Mouse (Mus musculus) CH12F3 (cell line): Measurements from ENCODE around the gene AA467197.

ENCODE experiments used
- in situ Hi-C: fragments of 300-500 bp; cut with MboI; formaldehyde crosslinking; loops from 2 replicates; pipeline ENCODE4 v1.14.3; 2020; ENCODE audit warnings: low sequenced_read_pairs

Gene AA467197

DNA sequence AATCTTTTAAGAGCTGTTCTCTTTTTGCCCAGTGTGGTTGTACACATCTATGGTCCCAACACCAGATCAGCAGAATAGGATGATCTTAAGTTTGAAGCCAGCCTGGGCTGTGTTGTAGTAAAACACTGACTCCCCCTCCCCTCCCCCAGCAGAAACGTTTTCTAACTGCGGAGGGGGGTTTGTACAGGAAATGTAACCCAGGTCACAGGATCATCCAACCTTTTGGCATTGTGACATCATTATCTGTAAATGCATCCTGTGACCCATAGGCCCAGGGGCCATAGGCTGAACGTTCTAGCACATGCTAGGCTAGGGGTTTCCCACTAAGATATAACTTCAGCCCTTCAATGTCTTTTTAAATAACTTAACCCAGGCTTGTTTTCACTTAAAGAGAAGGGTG is at the start of gene AA467197:
Gene AA467197 (plus strand): TSS at position 301 of the 400 bp plus-strand sequence.
- in situ Hi-C loops = no loop called here

DNA sequence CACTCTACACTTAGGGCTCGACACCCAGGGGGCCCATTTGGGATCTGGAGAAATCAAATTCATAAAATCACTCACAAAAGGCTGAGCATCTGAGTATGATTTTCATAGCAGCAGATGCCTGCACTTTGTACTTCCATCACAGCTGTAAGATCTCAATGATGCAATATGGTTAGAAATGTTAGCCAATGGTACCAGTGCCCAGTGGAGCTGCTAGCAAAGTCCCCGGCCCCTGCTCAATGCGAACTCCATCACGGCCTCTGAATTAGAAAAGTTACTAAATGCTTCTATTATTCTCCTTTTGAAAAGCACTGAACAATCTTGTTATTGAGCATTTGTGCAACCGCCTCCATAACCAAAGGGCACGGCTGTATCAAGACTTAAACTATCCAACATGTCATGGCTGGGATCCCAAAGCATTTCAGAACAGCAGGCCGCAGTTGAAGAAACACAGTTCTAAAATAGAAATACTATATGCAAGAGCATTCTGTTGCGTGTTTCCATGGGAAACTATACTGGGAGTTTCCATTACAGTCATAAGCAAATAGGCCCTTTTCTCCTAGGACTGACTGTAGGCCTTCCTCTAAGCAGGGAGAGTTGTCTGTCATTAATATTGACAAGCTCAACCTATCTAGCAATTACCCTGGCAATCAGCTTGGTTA is 48.8 kb upstream of the AA467197 start:
- in situ Hi-C loops = no loop called here

DNA sequence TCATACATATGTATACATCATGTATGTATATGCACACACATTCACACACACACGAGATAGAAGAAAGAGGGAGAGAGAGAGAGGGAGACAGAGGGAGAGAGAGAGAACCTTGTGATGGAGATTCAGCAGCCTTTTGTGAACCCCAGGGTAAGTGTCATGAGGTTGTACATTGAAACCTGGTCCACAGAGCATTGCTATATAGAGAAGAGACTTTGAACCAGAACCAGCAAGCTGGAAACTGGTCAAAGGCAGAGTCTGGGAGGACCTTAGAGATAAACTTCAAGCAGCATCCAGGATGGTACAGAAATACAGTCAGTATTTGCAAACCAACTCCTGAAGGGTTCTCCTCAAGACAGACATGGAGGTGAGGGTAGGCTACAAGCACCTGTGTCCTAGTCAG is 46.4 kb upstream of the AA467197 start:
- in situ Hi-C loops = no loop called here

DNA sequence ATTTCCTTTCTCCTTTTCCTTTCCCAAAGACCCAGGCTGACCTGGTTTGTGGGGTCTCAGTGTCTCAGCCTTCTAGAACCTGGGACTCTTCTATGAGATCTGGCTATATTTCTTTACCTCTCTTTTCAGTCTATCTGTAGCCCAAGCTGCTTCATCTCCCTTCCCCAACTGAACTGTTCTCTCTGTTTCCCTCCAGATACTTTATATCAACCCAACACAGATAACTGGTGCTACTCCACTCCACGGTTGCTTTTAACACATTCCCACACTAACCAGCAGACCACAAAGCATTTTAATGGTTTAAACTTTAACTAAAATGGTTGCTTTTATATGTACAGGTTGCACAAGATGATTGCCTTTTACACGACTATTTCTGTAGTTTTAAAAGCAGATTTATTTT is 45.6 kb upstream of the AA467197 start:
- in situ Hi-C loops = no loop called here

DNA sequence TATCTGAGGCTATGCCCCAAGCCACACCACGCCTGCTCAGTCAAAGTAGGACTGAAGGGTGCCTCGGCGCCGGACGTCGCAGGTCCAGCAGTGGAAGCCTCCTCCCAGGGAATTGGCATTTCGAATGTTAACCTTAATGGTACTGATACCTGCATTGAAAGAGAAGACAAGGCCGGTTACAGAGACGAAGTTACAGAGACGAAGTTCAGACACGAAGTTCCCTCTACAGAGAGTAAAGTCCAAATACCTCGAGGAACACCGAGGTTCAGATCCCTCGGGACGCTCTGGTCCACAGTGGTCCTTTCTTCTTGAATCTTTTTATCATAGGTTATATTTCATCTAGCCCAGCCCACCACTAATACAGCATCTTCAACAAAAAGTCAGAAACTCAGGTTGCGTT is 41.3 kb upstream of the AA467197 start:
- in situ Hi-C loops = no loop called here

DNA sequence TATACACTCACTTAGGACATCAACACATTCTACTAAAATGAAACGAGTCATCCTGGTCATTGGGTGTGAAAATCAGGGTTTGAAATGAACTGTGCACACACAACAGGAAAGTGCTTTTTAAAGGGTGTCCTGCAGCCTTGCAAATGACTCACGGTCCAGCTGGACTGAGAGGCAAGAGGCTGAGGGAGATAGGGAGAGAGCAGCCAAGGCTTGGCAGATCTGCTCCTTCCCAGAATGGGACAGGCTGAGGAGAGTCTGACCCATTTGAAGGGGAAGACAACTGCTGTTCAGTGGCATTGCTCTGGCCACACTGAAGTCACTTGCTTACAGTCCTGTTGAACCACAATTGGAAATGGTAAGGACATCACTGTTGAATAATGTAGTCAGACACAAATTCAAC is 37.0 kb upstream of the AA467197 start:
- in situ Hi-C loops = no loop called here

DNA sequence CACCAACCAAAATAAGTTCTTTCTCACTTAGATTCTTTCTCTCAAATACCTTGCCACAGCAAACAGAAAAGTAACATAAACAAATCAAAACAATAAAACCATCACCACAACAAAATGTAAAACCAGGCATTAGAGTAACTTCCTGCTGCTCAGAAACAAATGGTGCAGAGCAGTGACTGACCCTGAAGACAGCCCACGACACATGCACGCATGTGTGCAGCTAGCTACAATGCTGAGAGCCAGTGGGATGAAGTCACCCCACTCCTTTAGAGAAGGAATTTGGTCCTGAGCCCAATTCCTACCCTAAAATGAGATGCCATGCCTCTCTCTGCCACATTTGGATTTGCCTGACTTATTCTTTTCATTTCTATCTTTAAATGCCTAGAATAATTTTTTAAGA is 35.4 kb upstream of the AA467197 start:
- in situ Hi-C loops = no loop called here

DNA sequence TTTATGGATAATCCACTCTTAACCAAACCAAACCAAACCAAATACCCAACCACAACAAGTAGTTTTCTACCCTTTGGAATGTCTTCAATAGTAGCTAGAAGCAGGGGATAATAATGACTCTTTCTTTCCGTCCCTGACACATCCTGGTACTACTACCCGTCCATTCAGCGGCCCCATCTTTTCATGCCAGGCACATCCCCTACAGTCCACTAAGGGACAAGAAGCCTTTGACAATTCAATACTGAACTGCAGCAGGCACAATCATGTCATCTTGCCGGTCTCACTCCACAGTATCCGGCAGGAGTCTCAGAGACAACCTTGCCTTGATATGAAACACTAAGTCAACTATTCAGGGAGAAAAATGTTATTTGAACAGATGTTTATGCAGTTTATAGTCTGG is 31.0 kb upstream of the AA467197 start:
- in situ Hi-C loops = no loop called here

DNA sequence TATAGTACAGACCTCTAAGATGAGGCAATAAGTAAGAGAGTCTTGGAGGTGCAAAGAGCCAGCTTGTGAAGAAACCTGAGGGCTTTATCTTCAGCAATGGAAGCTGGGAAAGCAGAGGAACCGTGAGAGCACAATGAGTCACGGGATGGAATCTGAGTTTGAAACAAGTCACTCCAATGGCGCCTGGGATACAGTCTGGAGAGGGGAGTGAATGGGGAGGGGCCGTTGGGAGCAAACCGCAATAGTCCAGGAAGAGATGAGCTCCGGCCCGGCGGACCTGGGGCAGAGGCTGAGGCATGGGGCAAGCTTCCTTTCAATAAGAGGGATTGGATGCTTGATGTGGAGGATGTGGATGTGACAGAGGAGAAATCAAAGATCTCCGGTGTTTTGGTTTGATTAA is 28.0 kb upstream of the AA467197 start:
- in situ Hi-C loops = no loop called here

DNA sequence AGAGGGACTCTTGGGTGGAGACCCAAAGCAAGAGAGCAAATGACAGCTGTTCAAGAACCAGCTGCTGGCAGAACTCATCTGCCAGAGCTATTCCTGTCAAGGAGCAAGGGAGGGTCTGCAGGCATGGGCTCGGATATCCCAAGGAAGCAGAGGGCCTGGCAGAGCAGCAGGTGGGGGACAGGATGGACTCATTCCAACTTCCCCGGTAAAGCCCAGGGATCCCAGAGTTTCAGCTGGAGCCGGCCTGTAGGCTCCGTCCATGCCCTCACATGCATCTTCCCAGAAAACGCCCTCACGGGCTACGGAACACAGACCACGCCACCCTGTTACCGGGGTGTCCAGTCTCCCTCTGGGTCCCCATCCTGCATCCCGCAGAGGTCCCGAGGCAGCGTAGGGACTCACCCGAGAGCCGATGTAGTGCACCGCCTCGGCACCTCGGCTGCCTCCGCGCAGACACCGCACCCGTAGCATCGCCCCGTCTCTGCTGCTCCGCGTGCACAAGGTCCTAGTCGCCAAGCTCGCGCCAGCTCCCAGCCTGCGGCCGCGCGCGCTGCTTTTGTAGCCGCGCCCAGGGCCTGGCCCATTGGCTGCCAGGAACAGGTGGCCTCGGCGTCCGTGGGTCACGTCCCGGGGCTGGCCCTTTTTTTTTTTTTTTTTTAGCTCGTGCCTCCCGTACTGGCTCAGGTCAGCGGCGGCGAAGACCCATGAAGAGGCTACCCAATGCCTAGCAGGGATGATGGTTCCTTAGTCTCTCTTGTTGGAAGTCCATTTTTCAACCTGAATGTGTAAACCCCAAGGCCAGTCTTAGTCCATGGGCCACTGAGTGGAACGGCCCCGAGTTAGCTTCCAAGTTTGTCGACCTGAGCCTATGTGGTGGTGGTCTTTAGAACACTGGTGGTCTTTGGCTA is 25.8 kb upstream of the AA467197 start, which contains the start of gene Gatm:
Gene Gatm (minus strand): TSS at position 558 of the 908 bp plus-strand sequence.
- in situ Hi-C loops = no loop called here

DNA sequence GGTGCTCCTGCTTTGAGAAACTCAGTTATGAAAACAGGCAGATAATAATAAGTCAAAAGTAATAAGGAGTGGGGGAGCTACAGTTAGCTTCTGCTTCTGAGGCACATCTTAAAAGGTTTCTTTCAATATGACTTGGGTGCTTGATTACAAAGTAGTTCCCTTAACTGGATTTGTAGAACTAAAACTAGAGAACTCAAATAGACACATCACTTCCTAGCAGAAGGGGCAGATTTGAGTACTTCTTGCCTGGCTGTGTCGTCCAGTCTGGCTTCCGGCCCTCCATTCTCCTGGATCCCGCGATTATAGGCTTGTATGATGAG is 25.2 kb upstream of the AA467197 start:
- in situ Hi-C loops = no loop called here

DNA sequence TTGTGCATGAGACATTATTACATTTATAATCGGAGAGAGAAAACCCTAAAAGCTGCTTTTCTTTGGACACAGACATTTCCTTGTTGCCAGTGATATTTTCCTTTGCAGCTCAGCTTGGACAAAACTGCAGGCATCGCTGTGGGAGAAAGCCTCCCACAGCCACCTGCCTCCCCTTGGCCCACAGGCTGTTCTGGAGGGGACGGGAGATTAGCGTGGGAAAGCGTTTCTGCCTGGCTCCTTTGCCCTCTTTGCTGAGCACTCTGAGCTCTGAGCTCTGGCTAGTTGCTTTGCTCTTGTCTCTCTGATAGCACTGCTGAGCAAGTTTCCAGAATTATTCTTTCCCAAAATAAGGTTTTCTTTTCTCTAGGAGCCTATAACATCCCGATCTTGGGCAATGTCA is 20.5 kb upstream of the AA467197 start:
- in situ Hi-C loops = no loop called here

DNA sequence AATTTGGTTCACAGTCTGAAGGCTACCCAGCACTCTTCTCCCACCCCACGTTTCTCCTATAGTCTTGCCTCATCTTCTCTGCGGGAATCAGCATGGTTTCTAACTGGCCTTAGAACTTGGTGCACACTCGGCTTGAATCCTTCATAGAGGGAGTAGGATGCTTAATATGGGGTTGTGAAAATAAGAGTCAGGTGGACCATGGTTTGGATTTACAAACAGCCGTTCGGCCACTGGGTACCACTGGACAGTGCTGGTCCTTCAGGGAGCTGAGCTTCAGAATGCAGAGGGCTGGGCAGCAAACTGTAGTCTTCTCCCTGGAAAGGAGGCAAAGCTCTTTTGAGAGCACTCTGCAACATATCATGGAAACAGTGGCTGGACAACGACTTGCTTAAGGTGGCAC is 19.0 kb upstream of the AA467197 start:
- in situ Hi-C loops = no loop called here

DNA sequence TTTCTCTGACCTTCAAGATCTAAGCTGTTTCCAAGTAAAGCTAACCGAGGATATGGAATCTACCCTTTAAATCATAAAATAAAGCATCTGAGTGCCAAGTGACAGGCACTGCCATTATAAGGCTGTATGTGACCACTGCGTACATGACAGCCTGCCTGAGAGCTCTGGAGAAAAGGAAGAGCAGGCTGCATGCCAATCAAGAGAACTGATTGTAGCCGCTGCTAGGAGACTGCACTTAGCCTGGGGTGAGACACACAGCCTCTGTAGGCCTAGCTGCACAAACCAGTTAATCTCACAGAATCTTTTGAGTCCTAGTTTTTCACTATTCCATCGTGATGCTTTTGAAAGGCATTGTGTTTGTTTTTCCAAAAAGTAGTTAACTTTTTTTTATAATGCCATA is 18.1 kb upstream of the AA467197 start:
- in situ Hi-C loops = no loop called here

DNA sequence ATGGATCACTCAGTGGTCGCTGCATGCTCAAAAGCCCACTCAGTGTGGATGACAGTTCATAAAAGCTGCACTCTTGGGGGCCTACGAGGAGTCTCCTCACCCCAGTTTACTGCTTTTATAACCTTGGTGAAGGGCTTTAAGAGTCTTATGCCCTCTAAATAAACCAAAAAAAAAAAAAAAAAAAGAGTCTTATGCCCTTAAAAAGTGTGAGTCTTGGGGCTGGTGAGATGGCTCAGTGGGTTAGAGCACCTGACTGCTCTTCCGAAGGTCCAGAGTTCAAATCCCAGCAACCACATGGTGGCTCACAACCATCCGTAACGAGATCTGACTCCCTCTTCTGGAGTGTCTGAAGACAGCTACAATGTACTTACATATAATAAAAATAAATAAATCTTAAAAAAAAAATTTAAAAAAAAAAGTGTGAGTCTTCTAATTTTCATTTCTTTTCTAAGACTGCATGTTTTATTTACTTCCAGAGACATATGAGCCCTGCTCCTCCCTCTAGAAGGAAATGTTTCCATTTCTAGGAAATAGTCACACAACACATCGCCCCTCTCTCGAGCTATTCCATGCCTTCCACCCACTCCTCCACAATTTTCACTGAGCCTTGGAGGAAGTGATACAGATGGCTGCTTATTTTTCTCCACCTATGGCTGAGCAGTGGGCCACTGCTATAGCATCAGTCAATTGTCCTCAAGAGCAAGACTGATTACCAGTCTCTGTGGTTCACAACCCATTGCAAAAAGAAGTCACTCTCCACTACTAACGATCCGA is 15.3 kb upstream of the AA467197 start:
- in situ Hi-C loops = loop anchor here (10.0 kb wide), 2 partner anchors 47 to 237 kb away; no protein-coding TSS in a partner anchor

DNA sequence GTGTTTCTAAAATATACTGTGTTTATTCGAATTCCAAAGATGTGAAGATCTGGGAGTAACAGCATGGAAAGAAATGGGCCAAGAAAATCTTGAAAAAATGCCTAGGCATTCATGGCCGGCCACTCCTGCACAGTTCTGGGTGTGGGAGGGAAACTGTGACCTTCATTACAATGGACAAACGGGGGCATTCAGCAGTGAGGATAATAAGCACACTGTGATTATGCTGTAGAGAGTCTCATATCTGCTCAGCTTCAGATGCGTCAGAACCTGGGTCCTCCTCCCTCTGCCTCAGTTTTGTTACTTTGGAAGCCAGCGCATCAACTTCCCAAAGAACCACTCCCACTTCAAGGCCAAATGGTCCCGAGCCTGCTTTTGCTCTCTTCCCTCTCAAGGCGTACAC is 10.9 kb upstream of the AA467197 start:
- in situ Hi-C loops = loop anchor here (10.0 kb wide), 2 partner anchors 51 to 241 kb away; no protein-coding TSS in a partner anchor

DNA sequence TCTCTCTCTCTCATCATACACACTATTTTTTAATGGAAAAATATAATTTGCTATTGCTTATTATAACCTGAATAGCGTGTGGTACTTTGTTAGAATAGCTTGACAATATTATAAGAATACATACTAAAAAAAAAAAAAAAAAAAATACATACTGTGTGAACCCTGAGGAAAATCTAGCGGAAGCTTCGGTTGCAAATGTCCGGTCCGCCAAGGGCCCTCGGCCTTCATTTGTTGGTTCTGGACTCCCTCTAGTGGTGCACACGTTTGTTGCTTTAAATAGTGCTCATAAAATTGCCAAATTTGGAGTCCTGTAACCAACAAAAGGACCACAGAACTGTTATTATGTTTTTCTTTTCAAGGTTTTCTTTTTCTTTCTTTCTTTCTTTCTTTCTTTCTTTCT is 7.8 kb upstream of the AA467197 start:
- in situ Hi-C loops = loop anchor here (10.0 kb wide), 2 partner anchors 54 to 244 kb away; no protein-coding TSS in a partner anchor

DNA sequence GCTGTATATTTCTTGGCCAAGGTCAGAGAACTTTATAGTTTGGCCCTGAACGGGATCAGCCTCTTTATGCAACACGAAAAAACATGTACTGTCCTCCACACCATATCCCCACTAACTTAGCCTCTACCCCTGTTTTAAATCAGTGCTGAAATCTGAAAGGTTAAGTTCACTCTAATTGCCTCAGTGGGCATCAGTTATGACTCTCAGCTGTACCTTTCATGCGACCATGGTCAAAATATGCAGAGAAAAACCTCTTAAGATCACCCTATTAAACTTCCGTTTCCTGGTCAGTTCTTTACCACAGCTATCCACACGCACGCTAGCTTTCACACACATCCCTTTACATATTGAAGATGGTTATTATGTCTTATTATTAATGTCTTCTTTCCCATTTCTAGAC is 6.9 kb upstream of the AA467197 start:
- in situ Hi-C loops = loop anchor here (10.0 kb wide), 2 partner anchors 55 to 245 kb away; no protein-coding TSS in a partner anchor

DNA sequence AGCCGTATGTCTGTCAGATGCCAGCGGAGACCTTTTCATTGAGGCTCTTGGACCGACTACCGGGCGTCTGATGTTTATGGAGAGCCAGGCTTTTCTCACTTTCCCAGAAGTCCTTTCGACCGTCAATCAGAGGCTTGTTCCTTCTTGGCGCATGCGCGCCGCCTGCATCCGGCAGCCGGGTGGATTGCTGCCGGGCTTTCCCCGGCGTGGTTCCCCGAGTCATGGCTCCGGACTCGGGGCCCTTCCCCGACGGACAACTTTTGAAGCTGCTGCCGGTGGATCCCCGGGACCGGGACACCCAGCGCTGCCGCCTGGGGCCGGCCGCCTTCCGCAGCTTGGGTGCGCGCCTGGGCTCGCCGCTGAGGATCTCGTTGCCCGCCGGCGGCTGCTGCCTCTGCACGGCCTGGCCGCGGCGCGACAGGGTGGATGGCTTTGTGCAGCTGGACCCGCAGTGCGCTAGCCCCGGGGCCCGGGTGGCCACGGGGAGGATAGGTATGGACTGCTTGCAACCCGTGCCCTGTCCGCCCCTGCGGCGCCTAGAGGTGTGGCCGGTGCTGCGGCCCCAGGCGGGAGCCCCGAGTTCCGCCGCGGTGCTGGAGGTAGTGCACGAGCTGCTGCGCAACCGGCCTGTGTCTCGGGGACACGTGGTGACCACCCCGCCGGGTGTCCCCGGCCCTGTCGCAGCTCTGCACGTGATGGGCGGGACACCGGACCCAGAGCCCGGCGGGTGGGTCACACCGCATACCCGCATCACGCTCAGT is 6.1 kb upstream of the AA467197 start:
- in situ Hi-C loops = no loop called here

DNA sequence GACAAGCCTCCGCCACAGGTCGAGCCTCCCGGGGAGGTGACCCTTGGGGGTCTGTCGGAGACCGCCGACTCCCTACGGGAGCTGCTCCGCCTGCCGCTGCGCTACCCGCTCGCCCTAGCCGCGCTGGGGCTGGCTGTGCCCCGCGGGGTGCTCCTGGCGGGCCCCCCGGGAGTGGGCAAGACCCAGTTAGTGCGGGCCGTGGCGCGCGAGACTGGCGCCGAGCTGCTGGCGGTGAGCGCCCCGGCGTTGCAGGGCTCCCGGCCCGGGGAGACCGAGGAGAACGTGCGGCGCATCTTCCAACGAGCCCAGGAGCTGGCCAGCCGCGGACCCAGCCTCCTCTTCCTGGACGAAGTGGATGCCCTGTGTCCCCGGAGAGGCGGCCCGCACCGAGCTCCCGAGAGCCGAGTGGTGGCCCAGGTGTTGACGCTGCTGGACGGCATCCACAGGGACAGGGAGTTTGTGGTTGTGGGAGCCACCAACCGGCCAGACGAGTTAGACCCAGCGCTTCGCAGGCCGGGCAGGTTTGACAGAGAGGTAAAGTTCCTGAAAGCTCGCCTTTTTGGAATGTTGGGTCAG is 5.5 kb upstream of the AA467197 start:
- in situ Hi-C loops = no loop called here
